Mouse (Mus musculus) hematopoietic multipotent progenitor cell, adult 10-12 weeks (in vitro differentiated cells): Measurements from ENCODE around the gene Gm11595. TPM values are rescaled to one million over a fixed set of nuclear protein-coding genes. Genes with fewer than 3 reads are reported as not detected.

ENCODE experiments used
- polyA plus RNA-seq: library from polyadenylated mRNA; stranded (reverse); fragments of >175 nt; gene quantifications from 2 replicates; pipeline ENCODE4 v1.2.3, GENCODE M21; 2012; ENCODE audit warnings: low replicate concordance

Gene Gm11595
- not detected in 2 replicates for polyA plus RNA-seq

GRCm38 (mm10) chr11:99772813-99773212, at the start of gene Gm11595:
Gene Gm11595 (minus strand): TSS chr11:99772913.

GRCm38 (mm10) chr11:99815566-99815965, 42.9 kb upstream of the Gm11595 start, which contains the start of gene Gm11564:
Gene Gm11564 (minus strand): TSS chr11:99815666.

DNA sequence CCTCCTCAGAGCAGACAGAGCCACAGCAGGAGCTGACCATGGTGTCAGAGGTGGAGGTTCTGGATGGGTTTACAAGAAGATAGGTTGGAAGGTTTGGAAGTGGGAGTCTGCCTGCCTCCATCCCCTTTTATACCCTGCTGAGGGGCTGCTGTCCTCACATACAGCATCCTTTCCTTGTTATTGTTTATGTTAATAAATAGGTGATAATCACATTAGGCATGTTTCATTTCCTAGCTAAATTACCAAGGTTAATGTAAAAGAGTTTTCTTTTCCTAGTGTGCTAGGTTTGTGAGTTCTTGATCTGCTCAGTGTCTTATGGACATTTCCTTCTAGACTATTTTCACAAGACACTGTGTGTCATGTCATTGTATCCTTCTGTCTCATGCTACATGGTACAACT, 37.1 kb upstream of the Gm11595 start, which contains the start of gene Krtap4-13:
Gene Krtap4-13 (minus strand): TSS at position 101 of the 400 bp plus-strand sequence.

DNA sequence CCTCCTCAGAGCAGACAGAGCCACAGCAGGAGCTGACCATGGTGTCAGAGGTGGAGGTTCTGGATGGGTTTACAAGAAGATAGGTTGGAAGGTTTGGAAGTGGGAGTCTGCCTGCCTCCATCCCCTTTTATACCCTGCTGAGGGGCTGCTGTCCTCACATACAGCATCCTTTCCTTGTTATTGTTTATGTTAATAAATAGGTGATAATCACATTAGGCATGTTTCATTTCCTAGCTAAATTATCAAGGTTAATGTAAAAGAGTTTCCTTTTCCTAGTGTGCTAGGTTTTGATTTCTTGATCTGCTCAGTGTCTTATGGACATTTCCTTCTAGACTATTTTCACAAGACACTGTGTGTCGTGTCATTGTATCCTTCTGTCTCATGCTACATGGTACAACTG, 31.6 kb upstream of the Gm11595 start, which contains the start of gene Gm11554:
Gene Gm11554 (minus strand): TSS at position 101 of the 400 bp plus-strand sequence.

GRCm38 (mm10) chr11:99798832-99799231, 26.1 kb upstream of the Gm11595 start, which contains the start of gene Gm11569:
Gene Gm11569 (minus strand): TSS chr11:99798932.

DNA sequence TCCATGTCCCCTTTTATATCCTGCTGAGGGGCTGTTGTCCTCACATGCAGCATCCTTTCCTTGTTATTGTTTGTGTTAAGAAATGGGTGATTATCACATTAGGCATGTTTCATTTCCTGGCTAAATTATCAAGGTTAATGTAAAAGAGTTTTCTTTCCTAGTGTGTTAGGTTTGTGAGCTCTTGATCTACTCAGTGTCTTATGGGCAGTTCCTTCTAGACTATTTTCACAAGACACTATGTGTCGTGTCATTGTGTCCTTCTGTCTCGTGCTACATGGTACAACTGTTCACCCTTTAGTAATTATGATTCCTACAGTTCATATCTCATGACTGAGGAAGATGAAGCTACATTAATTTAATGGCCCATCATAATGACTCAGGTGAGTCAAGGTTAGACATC, 20.7 kb upstream of the Gm11595 start, which contains the start of gene Gm11596:
Gene Gm11596 (minus strand): TSS at position 101 of the 400 bp plus-strand sequence.

GRCm38 (mm10) chr11:99784900-99785299, 12.2 kb upstream of the Gm11595 start, which contains the start of gene Krtap4-9:
Gene Krtap4-9 (plus strand): TSS chr11:99785200.

DNA sequence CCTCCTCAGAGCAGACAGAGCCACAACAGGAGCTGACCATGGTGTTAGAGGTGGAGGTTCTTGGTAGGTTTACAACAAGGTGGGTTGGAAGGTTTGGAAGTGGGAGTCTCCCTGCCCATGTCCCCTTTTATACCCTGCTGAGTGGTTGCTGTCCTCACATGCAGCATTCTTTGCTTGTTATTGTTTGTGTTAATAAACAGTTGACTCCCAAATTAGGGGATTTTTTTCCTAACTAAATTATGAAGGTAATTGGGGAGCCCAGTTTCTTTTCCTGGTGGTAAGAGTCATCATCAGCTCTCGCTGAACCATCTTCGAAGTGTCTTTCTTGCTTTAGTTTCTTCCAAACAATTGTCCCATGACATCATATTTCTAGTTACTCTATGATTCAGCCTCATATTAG, 7.9 kb upstream of the Gm11595 start, which contains the start of gene Krtap4-8:
Gene Krtap4-8 (minus strand): TSS at position 101 of the 400 bp plus-strand sequence.

GRCm38 (mm10) chr11:99734190-99734589, 38.5 kb downstream of the Gm11595 start, which contains the start of gene Gm14180:
Gene Gm14180 (minus strand): TSS chr11:99734290.

Other genes starting within 250 kb of the Gm11595 start
- not detected in 2 replicates for gene Krt40, start 229.8 kb downstream of the Gm11595 start, polyA plus RNA-seq
- gene Krtap3-3, start 222.0 kb downstream of the Gm11595 start, polyA plus RNA-seq: not detected in 2 replicates
- not detected in 2 replicates for gene Krtap3-2, start 216.1 kb downstream of the Gm11595 start, polyA plus RNA-seq
- not detected in 2 replicates for gene Gm11939, start 213.4 kb downstream of the Gm11595 start, polyA plus RNA-seq
- gene Krtap3-1, start 206.3 kb downstream of the Gm11595 start, polyA plus RNA-seq: not detected in 2 replicates
- gene Krtap1-5, start 191.9 kb downstream of the Gm11595 start, polyA plus RNA-seq: not detected in 2 replicates
- gene Krtap1-4, start 189.3 kb downstream of the Gm11595 start, polyA plus RNA-seq: not detected in 2 replicates
- not detected in 2 replicates for gene Krtap1-3, start 181.6 kb downstream of the Gm11595 start, polyA plus RNA-seq
- gene Krtap9-3, start 174.8 kb downstream of the Gm11595 start, polyA plus RNA-seq: not detected in 2 replicates
- gene Gm11938, start 169.6 kb downstream of the Gm11595 start, polyA plus RNA-seq: not detected in 2 replicates
- gene Gm11937, start 162.7 kb downstream of the Gm11595 start, polyA plus RNA-seq: not detected in 2 replicates
- gene Krtap2-4, start 158.1 kb downstream of the Gm11595 start, polyA plus RNA-seq: not detected in 2 replicates
- not detected in 2 replicates for gene Gm11562, start 152.5 kb downstream of the Gm11595 start, polyA plus RNA-seq
- not detected in 2 replicates for gene Krtap4-1, start 144.7 kb downstream of the Gm11595 start, polyA plus RNA-seq
- gene Krtap4-2, start 137.8 kb downstream of the Gm11595 start, polyA plus RNA-seq: not detected in 2 replicates
- gene Krtap4-7, start 128.8 kb downstream of the Gm11595 start, polyA plus RNA-seq: not detected in 2 replicates
- not detected in 2 replicates for gene Gm11555, start 122.7 kb downstream of the Gm11595 start, polyA plus RNA-seq
- not detected in 2 replicates for gene Gm11563, start 114.0 kb downstream of the Gm11595 start, polyA plus RNA-seq
- not detected in 2 replicates for gene Krtap4-6, start 107.0 kb downstream of the Gm11595 start, polyA plus RNA-seq
- not detected in 2 replicates for gene Gm14190, start 82.2 kb downstream of the Gm11595 start, polyA plus RNA-seq
- gene Gm14180, start 38.6 kb downstream of the Gm11595 start, polyA plus RNA-seq: not detected in 2 replicates
- not detected in 2 replicates for gene Krtap4-8, start 7.8 kb upstream of the Gm11595 start, polyA plus RNA-seq
- gene Krtap4-9, start 12.3 kb upstream of the Gm11595 start, polyA plus RNA-seq: not detected in 2 replicates
- gene Gm11596, start 20.6 kb upstream of the Gm11595 start, polyA plus RNA-seq: not detected in 2 replicates
- gene Gm11569, start 26.0 kb upstream of the Gm11595 start, polyA plus RNA-seq: not detected in 2 replicates
- not detected in 2 replicates for gene Gm11554, start 31.5 kb upstream of the Gm11595 start, polyA plus RNA-seq
- gene Krtap4-13, start 37.0 kb upstream of the Gm11595 start, polyA plus RNA-seq: not detected in 2 replicates
- gene Gm11564, start 42.8 kb upstream of the Gm11595 start, polyA plus RNA-seq: not detected in 2 replicates
- gene 2300003K06Rik, start 65.2 kb upstream of the Gm11595 start, polyA plus RNA-seq: not detected in 2 replicates
- not detected in 2 replicates for gene Krtap4-16, start 78.7 kb upstream of the Gm11595 start, polyA plus RNA-seq
- not detected in 2 replicates for gene Gm11568, start 85.0 kb upstream of the Gm11595 start, polyA plus RNA-seq
- not detected in 2 replicates for gene Gm11559, start 91.6 kb upstream of the Gm11595 start, polyA plus RNA-seq
- not detected in 2 replicates for gene Krtap9-1, start 100.5 kb upstream of the Gm11595 start, polyA plus RNA-seq
- gene Gm11567, start 106.3 kb upstream of the Gm11595 start, polyA plus RNA-seq: not detected in 2 replicates
- gene Krtap31-1, start 135.0 kb upstream of the Gm11595 start, polyA plus RNA-seq: not detected in 2 replicates
- gene Gm11565, start 141.8 kb upstream of the Gm11595 start, polyA plus RNA-seq: not detected in 2 replicates
- gene Krtap31-2, start 163.4 kb upstream of the Gm11595 start, polyA plus RNA-seq: not detected in 2 replicates
- gene Krtap9-5, start 175.6 kb upstream of the Gm11595 start, polyA plus RNA-seq: not detected in 2 replicates
- not detected in 2 replicates for gene Krtap29-1, start 206.1 kb upstream of the Gm11595 start, polyA plus RNA-seq
- gene Krtap16-1, start 213.7 kb upstream of the Gm11595 start, polyA plus RNA-seq: not detected in 2 replicates
- not detected in 2 replicates for gene Krtap17-1, start 221.1 kb upstream of the Gm11595 start, polyA plus RNA-seq
- gene Krt33a, start 243.3 kb upstream of the Gm11595 start, polyA plus RNA-seq: not detected in 2 replicates